Mouse (Mus musculus): Measurements from ENCODE around the gene Nup210.

DNA sequence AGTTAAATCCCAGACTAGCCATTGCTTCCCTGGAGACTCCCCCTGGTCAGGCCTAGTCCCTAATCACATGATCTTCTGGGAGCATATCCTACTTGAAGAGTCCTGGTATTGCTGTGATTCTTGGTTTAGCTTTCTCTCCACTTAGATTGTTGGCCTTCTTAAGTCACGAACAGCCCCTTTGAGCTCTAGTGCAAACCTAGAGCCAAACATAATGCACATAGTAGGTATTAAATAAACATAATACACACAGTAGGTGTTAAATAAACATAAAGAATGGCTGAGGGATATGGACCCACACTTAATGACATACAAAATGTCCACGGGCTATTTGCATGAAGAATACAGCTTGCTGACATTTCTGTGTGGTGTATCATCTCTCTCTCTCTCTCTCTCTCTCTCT is 112.5 kb downstream of the Nup210 start:
- TF ChIP-seq CTCF (IDR thresholded peaks at IDR 0.05; ENCODE audit: extremely low read depth, insufficient read depth, insufficient read length, insufficient replicate concordance) = no peak
- TF ChIP-seq POLR2A (IDR thresholded peaks at IDR 0.05; ENCODE audit: low read depth, low read length) = no peak
